Mouse (Mus musculus) megakaryocyte progenitor cell, adult 5-6 weeks (primary cell): ENCODE results near the gene Pdrg1. TPM values are rescaled to one million over a fixed set of nuclear protein-coding genes. Genes with fewer than 3 reads are reported as not detected.

Experiments used
- ATAC-seq: replicated peaks from 2 replicates; pipeline ENCODE4 v1.8.0; 2016; ENCODE audit warnings: mild to moderate bottlenecking, moderate TSS enrichment, inconsistent platforms; ENCODE audit not compliant: poor library complexity
- total RNA-seq, 2 experiments: library from RNA; stranded (forward) in 1 of 2; stranded (reverse) in 1 of 2; fragments of 157-497, 149-512 nt in 1 of 2; fragments of 200-1000 nt in 1 of 2; gene quantifications; 2 replicates each; pipeline versions ENCODE4 v1.2.3 to v1.2.4; 2015 to 2017

The Pdrg1 gene
- total RNA-seq, 2 experiments from 2014 or later: 59.5 to 178 TPM

DNA sequence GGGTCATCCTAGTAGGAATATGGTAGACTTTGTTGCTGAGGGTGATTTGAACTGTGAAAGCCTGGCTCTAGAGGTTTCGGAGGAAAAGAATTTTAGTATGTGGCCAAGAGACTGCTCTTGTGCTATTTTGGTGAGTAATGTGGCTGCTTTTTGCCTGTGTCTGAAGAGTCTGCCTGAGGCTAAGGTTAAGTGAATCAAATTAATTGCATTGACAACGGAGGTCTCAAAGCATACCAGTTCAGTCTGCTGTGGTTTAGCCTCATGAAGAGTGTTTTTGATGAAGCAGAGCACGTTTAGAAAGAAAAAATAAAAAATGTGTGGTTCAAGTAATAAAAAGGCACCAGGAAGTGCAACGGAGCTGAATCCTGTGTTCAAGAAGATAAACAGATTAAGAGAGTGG is 49.7 kb downstream of the Pdrg1 start:
- ATAC-seq: no peak

DNA sequence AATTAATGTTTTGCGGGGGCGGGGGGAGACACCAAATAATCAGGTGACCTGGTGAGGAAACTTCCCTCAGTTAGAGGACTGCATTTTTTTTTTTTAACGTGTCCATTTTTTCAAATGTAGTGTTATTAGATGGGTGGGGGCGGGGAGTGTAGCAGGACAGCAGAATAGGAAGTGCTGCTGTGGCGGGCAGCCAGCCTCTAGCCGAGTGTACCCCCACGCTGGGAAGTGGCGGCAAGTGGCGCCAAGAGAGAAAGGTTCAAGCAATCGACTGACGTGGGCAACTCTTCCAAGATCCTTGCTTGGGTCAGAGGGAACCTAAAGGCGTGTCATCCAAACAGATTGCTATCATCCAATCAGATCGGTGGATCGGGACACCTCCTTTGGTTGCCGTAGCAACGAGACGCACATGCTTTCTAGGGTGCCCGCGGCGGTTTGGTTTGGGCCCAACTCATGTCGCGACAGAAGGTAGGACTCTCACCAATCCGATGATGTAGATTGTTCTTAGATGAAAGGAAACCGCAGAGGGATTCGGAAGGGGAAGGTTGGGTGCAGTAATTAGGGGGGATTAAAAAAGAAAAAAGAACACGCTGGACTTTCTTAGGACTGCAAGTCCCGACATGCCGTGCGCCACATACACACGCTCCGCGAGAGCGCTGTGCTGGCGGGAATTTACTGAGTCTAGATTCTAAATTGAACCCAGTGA is 53.0 kb downstream of the Pdrg1 start, which contains the start of gene Ttll9:
Ttll9 (plus strand) TSS at position 395 of the 703 bp plus-strand sequence.
- peak; percentile 97 for ATAC-seq

Other genes with a start within 250 kb of the Pdrg1 start
- gene Bcl2l1, start 183.7 kb downstream of the Pdrg1 start, total RNA-seq (2015): 8.1 and 10.2 TPM in 2 replicates
- gene Bcl2l1, start 183.7 kb downstream of the Pdrg1 start, total RNA-seq (2017): 13.5 and 18.4 TPM in 2 replicates
- gene Tpx2, start 167.5 kb downstream of the Pdrg1 start, total RNA-seq (2015): 104 and 111 TPM in 2 replicates
- 112 and 114 TPM in 2 replicates for gene Tpx2, start 167.5 kb downstream of the Pdrg1 start, total RNA-seq (2017)
- not detected in 2 replicates for gene Mylk2, start 104.1 kb downstream of the Pdrg1 start, total RNA-seq (2015)
- gene Mylk2, start 104.1 kb downstream of the Pdrg1 start, total RNA-seq (2017): not detected in 2 replicates
- not detected in 2 replicates for gene Foxs1, start 82.2 kb downstream of the Pdrg1 start, total RNA-seq (2015)
- gene Foxs1, start 82.2 kb downstream of the Pdrg1 start, total RNA-seq (2017): not detected in 2 replicates
- not detected in 2 replicates for gene Dusp15, start 63.7 kb downstream of the Pdrg1 start, total RNA-seq (2015)
- not detected in 2 replicates for gene Dusp15, start 63.7 kb downstream of the Pdrg1 start, total RNA-seq (2017)
- gene Ttll9, start 52.9 kb downstream of the Pdrg1 start, total RNA-seq (2015): 1.8 and 2.1 TPM in 2 replicates
- 1.6 TPM in 2 replicates for gene Ttll9, start 52.9 kb downstream of the Pdrg1 start, total RNA-seq (2017)
- gene Xkr7, start 16.4 kb upstream of the Pdrg1 start, total RNA-seq (2015): not detected in 2 replicates
- gene Xkr7, start 16.4 kb upstream of the Pdrg1 start, total RNA-seq (2017): not detected in 2 replicates
- 2.5 and 2.8 TPM in 2 replicates for gene Ccm2l, start 50.5 kb upstream of the Pdrg1 start, total RNA-seq (2015)
- gene Ccm2l, start 50.5 kb upstream of the Pdrg1 start, total RNA-seq (2017): 1.2 and 2.2 TPM in 2 replicates
- 16.3 and 17.3 TPM in 2 replicates for gene Hck, start 93.0 kb upstream of the Pdrg1 start, total RNA-seq (2015)
- 20.1 and 25.7 TPM in 2 replicates for gene Hck, start 93.0 kb upstream of the Pdrg1 start, total RNA-seq (2017)
- gene Tm9sf4, start 145.9 kb upstream of the Pdrg1 start, total RNA-seq (2015): 59.2 and 60.4 TPM in 2 replicates
- 65.8 and 89.2 TPM in 2 replicates for gene Tm9sf4, start 145.9 kb upstream of the Pdrg1 start, total RNA-seq (2017)
- 8.0 and 10.8 TPM in 2 replicates for gene Tspyl3, start 210.0 kb upstream of the Pdrg1 start, total RNA-seq (2015)
- gene Tspyl3, start 210.0 kb upstream of the Pdrg1 start, total RNA-seq (2017): 7.0 and 8.9 TPM in 2 replicates
- gene Plagl2, start 226.0 kb upstream of the Pdrg1 start, total RNA-seq (2015): 42.3 and 45.4 TPM in 2 replicates
- 5.6 TPM in 2 replicates for gene Plagl2, start 226.0 kb upstream of the Pdrg1 start, total RNA-seq (2017)
- gene Pofut1, start 226.1 kb upstream of the Pdrg1 start, total RNA-seq (2015): 14.0 and 14.9 TPM in 2 replicates
- 16.7 and 22.1 TPM in 2 replicates for gene Pofut1, start 226.1 kb upstream of the Pdrg1 start, total RNA-seq (2017)